Mouse (Mus musculus): ENCODE results near the gene Mettl22. TPM values are rescaled to one million over a fixed set of nuclear protein-coding genes. Genes with fewer than 3 reads are reported as not detected.

Gene Mettl22
- 0.88 TPM for polyA plus RNA-seq (2014; fragmentation: Illumina TruSeq; extraction: RNeasy Lipid Tissue Mini Kit (QIAGEN cat#74804); ENCODE audit: low read depth, low replicate concordance)

GRCm38 (mm10) chr16:8470603-8471481 is at the start of gene Mettl22:
Gene Mettl22, plus strand, starts transcription at chr16:8470788.

GRCm38 (mm10) chr16:8424971-8425330 is 45.6 kb upstream of the Mettl22 start, which contains the start of gene Tmem114:
Gene Tmem114, minus strand, starts transcription at chr16:8425136.

DNA sequence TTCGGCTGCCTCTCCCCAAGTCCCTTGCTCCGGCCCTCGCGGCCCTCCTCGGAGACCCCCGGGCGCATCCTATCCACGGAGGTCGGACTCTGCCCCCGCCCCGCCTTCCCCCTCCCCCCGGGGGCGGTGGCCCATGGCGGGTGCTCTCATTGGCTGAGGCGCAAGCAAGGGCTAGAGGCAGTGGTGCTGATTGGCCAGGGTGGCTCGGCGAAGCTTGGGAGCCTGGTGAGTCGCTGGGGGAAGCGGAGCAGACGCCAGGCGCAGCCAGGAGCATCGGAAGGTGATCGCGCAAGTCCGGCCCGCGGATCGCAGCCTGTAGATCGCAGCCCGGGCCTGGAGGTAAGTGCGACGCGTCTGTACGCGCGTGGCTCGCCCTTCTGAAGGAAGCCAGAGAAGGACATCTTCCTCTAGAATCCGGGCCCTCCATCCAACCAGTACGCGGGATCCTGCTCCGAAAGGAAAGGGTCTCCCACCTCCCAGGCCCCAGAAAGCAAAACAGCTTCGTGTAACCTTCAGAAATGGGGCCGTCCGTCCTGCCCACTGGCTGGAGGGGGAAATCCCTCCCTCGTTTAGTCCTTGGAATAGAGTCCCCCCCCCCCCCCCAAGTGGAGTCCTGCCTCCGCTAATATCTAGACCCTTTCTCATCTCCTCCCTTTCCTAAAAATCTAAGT is 42.8 kb downstream of the Mettl22 start, which contains the start of gene Abat:
TSS of gene Abat (plus strand) at position 194 of the 671 bp plus-strand sequence.

Other genes with a start within 250 kb of the Mettl22 start
- gene Tmem114, start 45.7 kb upstream of the Mettl22 start, polyA plus RNA-seq (2014; fragmentation: Illumina TruSeq; extraction: RNeasy Lipid Tissue Mini Kit (QIAGEN cat#74804); ENCODE audit: low read depth, low replicate concordance), result not detected
- 160 TPM for gene Abat, start 42.6 kb downstream of the Mettl22 start, polyA plus RNA-seq (2014; fragmentation: Illumina TruSeq; extraction: RNeasy Lipid Tissue Mini Kit (QIAGEN cat#74804); ENCODE audit: low read depth, low replicate concordance)
- 578 TPM for gene Pmm2, start 166.9 kb downstream of the Mettl22 start, polyA plus RNA-seq (2014; fragmentation: Illumina TruSeq; extraction: RNeasy Lipid Tissue Mini Kit (QIAGEN cat#74804); ENCODE audit: low read depth, low replicate concordance)
- gene Tmem186, start 166.9 kb downstream of the Mettl22 start, polyA plus RNA-seq (2014; fragmentation: Illumina TruSeq; extraction: RNeasy Lipid Tissue Mini Kit (QIAGEN cat#74804); ENCODE audit: low read depth, low replicate concordance), result 9.1 TPM
- gene Carhsp1, start 201.4 kb downstream of the Mettl22 start, polyA plus RNA-seq (2014; fragmentation: Illumina TruSeq; extraction: RNeasy Lipid Tissue Mini Kit (QIAGEN cat#74804); ENCODE audit: low read depth, low replicate concordance), result 23.3 TPM
- not detected for gene Gm5767, start 210.0 kb downstream of the Mettl22 start, polyA plus RNA-seq (2014; fragmentation: Illumina TruSeq; extraction: RNeasy Lipid Tissue Mini Kit (QIAGEN cat#74804); ENCODE audit: low read depth, low replicate concordance)

Measured in sigmoid colon, adult 10 weeks (tissue).